Mouse (Mus musculus): ENCODE measurements around the gene Tmem11.

DNA sequence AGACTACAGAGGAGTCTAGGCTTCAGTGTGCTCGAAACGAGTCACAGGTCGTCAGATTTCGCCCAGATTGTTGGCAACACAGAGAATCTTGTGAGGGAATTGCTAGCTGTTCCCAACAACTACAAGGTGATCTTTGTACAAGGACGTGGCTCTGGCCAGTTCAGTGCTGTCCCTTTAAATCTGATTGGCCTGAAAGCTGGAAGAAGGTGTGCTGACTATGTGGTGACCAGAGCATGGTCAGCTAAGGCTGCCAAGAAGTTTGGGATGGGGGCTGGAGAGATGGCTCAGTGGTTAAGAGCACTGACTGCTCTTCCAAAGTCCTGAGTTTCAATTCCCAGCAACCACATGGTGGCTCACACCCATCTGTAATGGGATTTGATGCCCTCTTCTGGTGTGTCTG is 62.7 kb downstream of the Tmem11 start:
- TF ChIP-seq POLR2A (IDR thresholded peaks at IDR 0.05; ENCODE audit: extremely low read depth, insufficient read depth, low read length), result no peak
- no peak for TF ChIP-seq CTCF (IDR thresholded peaks at IDR 0.05; ENCODE audit: low read depth, low read length)

Measured in liver, adult 2 months (tissue).